Mouse (Mus musculus): Measurements from ENCODE around the gene Denr. TPM values are rescaled to one million over a fixed set of nuclear protein-coding genes. Genes with fewer than 3 reads are reported as not detected.

Gene Denr
- total RNA-seq, 1 experiment = 78.2 TPM

GRCm38 (mm10) chr5:123906146-123906975, 614 bp upstream of the Denr start:
- peaks cover 0 to 4% of the 10 kb centered on the region in 2 experiments; a peak in 1 of 4 replicates for H3K4me1 ChIP-seq (ENCODE audit: control insufficient read depth in 2 of 2, insufficient read depth in 2 of 2, low read length in 2 of 2, poor library complexity in 1 of 2)
- no peak for DNase-seq (ENCODE audit: low read depth, low spot score)
- no peak overlapping the region for H3K27ac ChIP-seq (ENCODE audit: insufficient read depth, low read depth, low read length, poor library complexity, severe bottlenecking)
- no peaks in the 10 kb centered on the region for H3K9me3 ChIP-seq (ENCODE audit: control insufficient read depth, insufficient read depth, low read depth, low read length)
- in situ Hi-C loops (cut with MboI; ENCODE audit: low sequenced_read_pairs in 2 of 2, unreplicated experiment in 2 of 2) = no loop called here
- no peak overlapping the region for H3K4me3 ChIP-seq (ENCODE audit: insufficient read depth in 1 of 2, low read depth in 1 of 2, low read length in 2 of 2, poor library complexity in 1 of 2, severe bottlenecking in 1 of 2)
- H3K9ac ChIP-seq (ENCODE audit: insufficient read depth, low read depth, low read length, poor library complexity, severe bottlenecking) = no peak overlapping the region; the same call in 1 of the 2 replicates
- peaks cover 21% of the 10 kb centered on the region for H3K36me3 ChIP-seq (ENCODE audit: control insufficient read depth, insufficient read depth, low read length, poor library complexity, severe bottlenecking)
- TF ChIP-seq MAFK (IDR thresholded peaks at IDR 0.05; ENCODE audit: insufficient read depth, low read depth, low read length) = no peak
- no peak for TF ChIP-seq ZNF384 (IDR thresholded peaks at IDR 0.05; ENCODE audit: low read depth, low read length)
- no peak for TF ChIP-seq CHD2 (IDR thresholded peaks at IDR 0.05; ENCODE audit: low read depth, low read length)
- TF ChIP-seq ZC3H11A (IDR thresholded peaks at IDR 0.05; ENCODE audit: borderline replicate concordance, low read depth, low read length) = no peak
- TF ChIP-seq HCFC1 (IDR thresholded peaks at IDR 0.05; ENCODE audit: borderline replicate concordance, insufficient read depth, low read length) = no peak

- peak overlapping the region; percentile 67 to 91 for H3K4me3 ChIP-seq (ENCODE audit: insufficient read depth in 1 of 2, low read depth in 1 of 2, low read length in 2 of 2, poor library complexity in 1 of 2, severe bottlenecking in 1 of 2)
- H3K27ac ChIP-seq (ENCODE audit: insufficient read depth, low read depth, low read length, poor library complexity, severe bottlenecking) = no peak overlapping the region
- TF ChIP-seq HCFC1 (IDR thresholded peaks at IDR 0.05; ENCODE audit: borderline replicate concordance, insufficient read depth, low read length) = no peak
- TF ChIP-seq MAFK (IDR thresholded peaks at IDR 0.05; ENCODE audit: insufficient read depth, low read depth, low read length) = no peak
- TF ChIP-seq ZC3H11A (IDR thresholded peaks at IDR 0.05; ENCODE audit: borderline replicate concordance, low read depth, low read length) = no peak
- no peak for TF ChIP-seq CHD2 (IDR thresholded peaks at IDR 0.05; ENCODE audit: low read depth, low read length)
- no peak for TF ChIP-seq ZNF384 (IDR thresholded peaks at IDR 0.05; ENCODE audit: low read depth, low read length)
- no peak for DNase-seq (ENCODE audit: low read depth, low spot score)
- H3K9me3 ChIP-seq (ENCODE audit: control insufficient read depth, insufficient read depth, low read depth, low read length) = no peaks in the 10 kb centered on the region
- H3K4me1 ChIP-seq (ENCODE audit: control insufficient read depth in 2 of 2, insufficient read depth in 2 of 2, low read length in 2 of 2, poor library complexity in 1 of 2) = peaks cover 0 to 4% of the 10 kb centered on the region in 2 experiments; a peak in 1 of 4 replicates
- peak overlapping the region; percentile 97 for H3K9ac ChIP-seq (ENCODE audit: insufficient read depth, low read depth, low read length, poor library complexity, severe bottlenecking)
- peaks cover 23% of the 10 kb centered on the region for H3K36me3 ChIP-seq (ENCODE audit: control insufficient read depth, insufficient read depth, low read length, poor library complexity, severe bottlenecking)
- in situ Hi-C loops (cut with MboI; ENCODE audit: low sequenced_read_pairs in 2 of 2, unreplicated experiment in 2 of 2) = no loop called here
These were observed 629 bp downstream of the Denr start for GRCm38 (mm10) chr5:123907631-123907977.

- Histone ChIP-seq H3K9ac (ENCODE audit: insufficient read depth, low read depth, low read length, poor library complexity, severe bottlenecking) (no peak overlapping the region), H3K27ac (ENCODE audit: insufficient read depth, low read depth, low read length, poor library complexity, severe bottlenecking) (no peak overlapping the region), H3K9me3 (ENCODE audit: control insufficient read depth, insufficient read depth, low read depth, low read length) (no peaks in the 10 kb centered on the region), H3K4me3 (ENCODE audit: insufficient read depth in 1 of 2, low read depth in 1 of 2, low read length in 2 of 2, poor library complexity in 1 of 2, severe bottlenecking in 1 of 2) (no peak overlapping the region), H3K36me3 (ENCODE audit: control insufficient read depth, insufficient read depth, low read length, poor library complexity, severe bottlenecking) (peaks cover 24% of the 10 kb centered on the region), H3K4me1 (ENCODE audit: control insufficient read depth in 2 of 2, insufficient read depth in 2 of 2, low read length in 2 of 2, poor library complexity in 1 of 2) (no peaks in the 10 kb centered on the region; a peak in 1 of 4 replicates)
- no peak for TF ChIP-seq MAFK (IDR thresholded peaks at IDR 0.05; ENCODE audit: insufficient read depth, low read depth, low read length)
- no peak for TF ChIP-seq ZNF384 (IDR thresholded peaks at IDR 0.05; ENCODE audit: low read depth, low read length)
- TF ChIP-seq ZC3H11A (IDR thresholded peaks at IDR 0.05; ENCODE audit: borderline replicate concordance, low read depth, low read length) = no peak
- in situ Hi-C loops (cut with MboI; ENCODE audit: low sequenced_read_pairs in 2 of 2, unreplicated experiment in 2 of 2) = no loop called here
- DNase-seq (ENCODE audit: low read depth, low spot score) = no peak
These were observed 7.9 kb downstream of the Denr start for GRCm38 (mm10) chr5:123914852-123915251.

GRCm38 (mm10) chr5:123922112-123922511, 15.1 kb downstream of the Denr start:
- H3K4me3 ChIP-seq (ENCODE audit: insufficient read depth in 1 of 2, low read depth in 1 of 2, low read length in 2 of 2, poor library complexity in 1 of 2, severe bottlenecking in 1 of 2) = no peak overlapping the region
- H3K9me3 ChIP-seq (ENCODE audit: control insufficient read depth, insufficient read depth, low read depth, low read length) = no peaks in the 10 kb centered on the region
- no peak overlapping the region for H3K9ac ChIP-seq (ENCODE audit: insufficient read depth, low read depth, low read length, poor library complexity, severe bottlenecking)
- H3K4me1 ChIP-seq (ENCODE audit: control insufficient read depth in 2 of 2, insufficient read depth in 2 of 2, low read length in 2 of 2, poor library complexity in 1 of 2) = no peaks in the 10 kb centered on the region
- peaks cover 36% of the 10 kb centered on the region for H3K36me3 ChIP-seq (ENCODE audit: control insufficient read depth, insufficient read depth, low read length, poor library complexity, severe bottlenecking)
- in situ Hi-C loops (cut with MboI; ENCODE audit: low sequenced_read_pairs in 2 of 2, unreplicated experiment in 2 of 2) = no loop called here
- no peak for TF ChIP-seq ZNF384 (IDR thresholded peaks at IDR 0.05; ENCODE audit: low read depth, low read length)
- TF ChIP-seq ZC3H11A (IDR thresholded peaks at IDR 0.05; ENCODE audit: borderline replicate concordance, low read depth, low read length) = no peak
- no peak for TF ChIP-seq CHD2 (IDR thresholded peaks at IDR 0.05; ENCODE audit: low read depth, low read length)
- no peak for TF ChIP-seq HCFC1 (IDR thresholded peaks at IDR 0.05; ENCODE audit: borderline replicate concordance, insufficient read depth, low read length)
- no peak for TF ChIP-seq MAFK (IDR thresholded peaks at IDR 0.05; ENCODE audit: insufficient read depth, low read depth, low read length)
- no peak overlapping the region for H3K27ac ChIP-seq (ENCODE audit: insufficient read depth, low read depth, low read length, poor library complexity, severe bottlenecking)
- no peak for DNase-seq (ENCODE audit: low read depth, low spot score)

Data from ES-E14 (cell line).